Mouse (Mus musculus): ENCODE results near the gene Ppp1r12b. TPM values are rescaled to one million over a fixed set of nuclear protein-coding genes. Genes with fewer than 3 reads are reported as not detected.

The Ppp1r12b gene
- polyA plus RNA-seq, 1 experiment from 2014 or later, result 5.4 TPM

DNA sequence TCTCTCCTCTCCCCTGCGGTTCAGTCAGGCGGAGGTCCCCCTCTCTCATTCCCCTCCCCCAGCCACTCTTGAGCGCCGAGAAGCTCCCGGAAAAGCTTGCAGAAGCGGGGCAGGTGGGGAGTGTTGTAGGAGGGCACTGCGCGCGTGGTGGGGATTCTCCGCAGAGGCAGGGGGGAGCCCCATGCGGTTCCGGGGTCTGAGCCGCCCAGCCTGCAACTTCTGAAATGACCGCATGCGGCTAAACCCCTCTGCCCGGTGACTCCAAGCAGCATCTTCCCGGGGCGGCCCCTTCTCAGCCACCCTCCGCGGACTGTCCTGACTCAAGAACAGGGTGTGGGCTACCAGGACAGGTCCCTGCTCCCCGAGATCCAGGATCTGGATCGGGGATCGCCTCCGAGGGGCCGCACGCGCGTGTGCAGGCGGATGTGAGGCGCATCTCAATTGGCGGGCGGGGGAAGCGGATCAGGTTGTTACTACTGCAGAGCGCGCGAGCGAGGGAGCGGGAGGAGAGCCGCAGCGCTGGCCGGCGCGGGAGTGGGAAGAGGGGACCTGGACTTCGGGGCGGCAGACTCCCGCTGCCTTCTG is 246.8 kb downstream of the Ppp1r12b start:
- WGBS, result under 1% methylated on average over 39 of the region's 46 CpGs
- Histone ChIP-seq H3K27ac (ENCODE audit: low read length) (no peak overlapping the region), H3K9ac (replicated peaks; ENCODE audit: low read depth) (no peak overlapping the region), H3K4me3 (ENCODE audit: low read depth, low read length) (peak overlapping the region; percentile 33), H3K4me2 (replicated peaks; ENCODE audit: low read depth, low read length) (peak overlapping the region; percentile 65), H3K9me3 (ENCODE audit: low read length) (no peaks in the 10 kb centered on the region), H3K36me3 (ENCODE audit: insufficient read depth, low read length) (no peaks in the 10 kb centered on the region), H3K27me3 (replicated peaks; ENCODE audit: insufficient read depth, low read length) (peaks cover 31% of the 10 kb centered on the region), H3K4me1 (ENCODE audit: insufficient read depth, low read depth, low read length) (no peaks in the 10 kb centered on the region; the same call in 1 of the 2 replicates)
- TF ChIP-seq EP300 (IDR thresholded peaks at IDR 0.05), result no peak
- TF ChIP-seq CTCF (IDR thresholded peaks at IDR 0.05), result no peak
- no peak for ATAC-seq
- DNase-seq (ENCODE audit: low spot score), result no peak

DNA sequence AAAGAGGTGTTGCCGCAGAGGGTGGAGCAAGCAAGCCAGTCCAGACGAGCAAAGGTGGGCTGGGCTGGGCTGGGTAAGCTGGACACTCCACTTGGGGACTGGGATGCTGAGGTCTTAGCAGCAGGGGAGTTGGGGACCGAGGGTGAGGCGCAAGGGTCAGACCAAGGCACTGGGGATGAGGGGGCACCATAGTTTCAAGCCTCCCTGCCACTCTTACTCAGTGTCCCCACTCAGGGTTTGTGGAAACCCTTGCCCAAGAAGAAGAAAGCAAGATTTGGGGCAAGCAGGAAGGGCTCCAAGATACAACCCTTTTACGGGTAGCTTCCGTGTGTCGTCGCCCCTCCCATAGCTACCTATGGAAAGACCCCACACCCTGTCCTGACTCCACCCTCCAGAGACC is 247.5 kb downstream of the Ppp1r12b start:
- H3K27me3 ChIP-seq (replicated peaks; ENCODE audit: insufficient read depth, low read length), result peaks cover 31% of the 10 kb centered on the region
- WGBS, result 16% methylated on average over 7 of the region's 8 CpGs

DNA sequence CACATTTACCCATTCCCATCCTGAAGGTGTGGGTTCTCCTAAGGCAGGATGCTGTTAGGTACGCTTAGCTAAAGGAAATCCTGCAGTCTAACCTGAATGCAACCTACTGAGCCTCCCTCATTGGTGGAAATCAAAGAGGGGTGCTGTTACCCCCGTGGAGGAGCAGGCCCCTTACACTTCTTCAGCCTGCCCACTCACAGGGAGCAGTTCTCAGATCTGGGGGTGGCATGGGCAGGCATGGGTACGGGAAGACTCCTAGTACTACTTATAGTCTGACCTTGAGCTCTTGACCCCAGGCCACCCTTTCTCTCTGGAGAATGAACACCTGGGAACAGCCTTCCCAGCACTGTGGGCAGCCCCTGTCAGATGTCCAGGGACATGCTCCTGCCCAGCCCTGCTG is 248.2 kb downstream of the Ppp1r12b start:
- Histone ChIP-seq H3K4me3 (ENCODE audit: low read depth, low read length) (no peak overlapping the region), H3K9me3 (ENCODE audit: low read length) (no peaks in the 10 kb centered on the region), H3K4me2 (replicated peaks; ENCODE audit: low read depth, low read length) (no peak overlapping the region), H3K27me3 (replicated peaks; ENCODE audit: insufficient read depth, low read length) (peaks cover 31% of the 10 kb centered on the region), H3K9ac (replicated peaks; ENCODE audit: low read depth) (no peak overlapping the region), H3K4me1 (ENCODE audit: insufficient read depth, low read depth, low read length) (no peaks in the 10 kb centered on the region; the same call in 1 of the 2 replicates), H3K27ac (ENCODE audit: low read length) (no peak overlapping the region), H3K36me3 (ENCODE audit: insufficient read depth, low read length) (no peaks in the 10 kb centered on the region)
- TF ChIP-seq EP300 (IDR thresholded peaks at IDR 0.05), result no peak
- TF ChIP-seq CTCF (IDR thresholded peaks at IDR 0.05), result no peak
- WGBS, result 75% methylated on average over 3 of the region's 3 CpGs
- ATAC-seq (no peak), DNase-seq (ENCODE audit: low spot score) (no peak)

More for the DNA sequence above, 247.5 kb downstream of the Ppp1r12b start:
- no peak for ATAC-seq
- no peaks in the 10 kb centered on the region for H3K9me3 ChIP-seq (ENCODE audit: low read length)
- DNase-seq (ENCODE audit: low spot score), result no peak
- peak overlapping the region; percentile 65 for H3K4me2 ChIP-seq (replicated peaks; ENCODE audit: low read depth, low read length)
- H3K4me3 ChIP-seq (ENCODE audit: low read depth, low read length), result no peak overlapping the region
- H3K9ac ChIP-seq (replicated peaks; ENCODE audit: low read depth), result no peak overlapping the region
- no peaks in the 10 kb centered on the region for H3K36me3 ChIP-seq (ENCODE audit: insufficient read depth, low read length)
- no peak overlapping the region for H3K27ac ChIP-seq (ENCODE audit: low read length)
- TF ChIP-seq EP300 (IDR thresholded peaks at IDR 0.05) (no peak), CTCF (IDR thresholded peaks at IDR 0.05) (no peak)
- no peaks in the 10 kb centered on the region; the same call in 1 of the 2 replicates for H3K4me1 ChIP-seq (ENCODE audit: insufficient read depth, low read depth, low read length)

DNA sequence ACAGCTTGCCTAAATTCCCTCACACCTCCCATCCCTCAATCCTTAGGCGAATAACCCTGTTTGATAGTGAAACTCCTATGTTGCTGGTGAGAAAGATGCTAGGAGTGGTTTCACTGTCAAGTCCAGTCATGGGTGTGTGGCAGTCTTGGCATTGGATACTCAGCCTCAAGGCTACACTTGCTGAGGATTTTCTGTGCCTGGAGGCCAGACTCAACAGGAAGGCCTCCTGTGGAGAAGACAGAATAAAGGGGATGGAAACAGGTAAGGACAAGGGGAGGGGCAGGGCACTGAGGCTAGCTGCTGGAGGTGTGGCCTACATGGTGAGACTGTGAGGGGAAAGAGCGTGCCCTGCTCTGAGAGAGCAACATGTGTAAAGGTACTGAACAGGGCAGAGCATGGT is 249.2 kb downstream of the Ppp1r12b start:
- WGBS, result 72% methylated on average over 2 of the region's 2 CpGs
- no peaks in the 10 kb centered on the region for H3K36me3 ChIP-seq (ENCODE audit: insufficient read depth, low read length)
- TF ChIP-seq CTCF (IDR thresholded peaks at IDR 0.05) (no peak), EP300 (IDR thresholded peaks at IDR 0.05) (no peak)
- no peak overlapping the region for H3K4me3 ChIP-seq (ENCODE audit: low read depth, low read length)
- DNase-seq (ENCODE audit: low spot score) (no peak), ATAC-seq (no peak)
- no peaks in the 10 kb centered on the region; the same call in 1 of the 2 replicates for H3K4me1 ChIP-seq (ENCODE audit: insufficient read depth, low read depth, low read length)
- H3K9me3 ChIP-seq (ENCODE audit: low read length), result no peaks in the 10 kb centered on the region
- peaks cover 31% of the 10 kb centered on the region for H3K27me3 ChIP-seq (replicated peaks; ENCODE audit: insufficient read depth, low read length)
- no peak overlapping the region for H3K27ac ChIP-seq (ENCODE audit: low read length)
- H3K4me2 ChIP-seq (replicated peaks; ENCODE audit: low read depth, low read length), result no peak overlapping the region
- H3K9ac ChIP-seq (replicated peaks; ENCODE audit: low read depth), result no peak overlapping the region

Small RNA genes lying within 50 kb of the gene (microRNA-seq; reads per million reads assigned to microRNA genes)
- not detected for gene Gm22232

Other genes starting within 250 kb of the Ppp1r12b start
- gene Ube2t, start 6.6 kb upstream of the Ppp1r12b start, polyA plus RNA-seq (2015; fragmentation: Nextera tagmentation; extraction: Ambion mirVana), result 4.7 and 5.6 TPM in 2 replicates
- 2.9 and 3.9 TPM in 2 replicates for gene Lgr6, start 149.3 kb upstream of the Ppp1r12b start, polyA plus RNA-seq (2015; fragmentation: Nextera tagmentation; extraction: Ambion mirVana)
- gene Ptpn7, start 176.8 kb upstream of the Ppp1r12b start, polyA plus RNA-seq (2015; fragmentation: Nextera tagmentation; extraction: Ambion mirVana), result 2.9 and 3.0 TPM in 2 replicates
- gene Arl8a, start 190.9 kb upstream of the Ppp1r12b start, polyA plus RNA-seq (2015; fragmentation: Nextera tagmentation; extraction: Ambion mirVana), result 51.8 and 56.3 TPM in 2 replicates
- gene Gpr37l1, start 211.7 kb upstream of the Ppp1r12b start, polyA plus RNA-seq (2015; fragmentation: Nextera tagmentation; extraction: Ambion mirVana), result 0.06 and 0.19 TPM in 2 replicates